Mouse (Mus musculus) T-helper 17 cell (primary cell): ENCODE measurements around the gene Olfr1122.
"Not testable (repeated sequence)": the region's sequence is repeated elsewhere in the genome, so short reads cannot be mapped to it uniquely, and the experiment has no call there.

Experiments used
- in situ Hi-C, 2 experiments: fragments of 300-600 bp; cut with MboI, MseI; formaldehyde crosslinking; loops; 1 replicate in 1 of 2; 2 replicates in 1 of 2; pipeline ENCODE4 v1.15.1; 2025; ENCODE audit warnings: high pct_unique_total_duplicates in 2 of 2

Olfr1122 gene

DNA sequence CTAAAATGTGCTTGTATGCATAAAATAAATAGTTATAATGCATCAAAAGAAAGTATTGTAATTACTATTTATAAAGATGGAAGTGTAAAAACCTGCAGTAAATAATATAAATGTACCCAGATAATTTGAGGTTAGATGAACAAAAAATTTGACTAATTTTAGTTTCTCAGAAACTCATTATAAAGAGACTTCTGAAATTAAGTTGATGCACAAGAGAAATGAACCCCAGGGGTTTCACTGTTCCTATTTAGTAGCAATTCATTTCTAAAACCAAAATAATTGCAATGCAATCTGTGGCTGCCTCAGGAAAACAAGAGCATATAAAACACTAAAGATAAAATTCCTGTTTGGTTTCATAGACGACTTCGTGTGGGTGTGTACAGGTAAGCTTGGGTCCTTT, at the start of gene Olfr1122:
TSS of gene Olfr1122 (plus strand) at position 301 of the 400 bp plus-strand sequence.
- in situ Hi-C loops, result no loop called here

- in situ Hi-C loops, result no loop called here
These were observed 31.1 kb upstream of the Olfr1122 start, which contains the start of gene Olfr1120 for GRCm38 (mm10) chr2:87354515-87354914. Gene Olfr1120, plus strand, starts transcription at chr2:87354815.

- in situ Hi-C loops, result not testable (repeated sequence)
These were observed 25.5 kb upstream of the Olfr1122 start for GRCm38 (mm10) chr2:87360121-87360520.

GRCm38 (mm10) chr2:87369595-87369994, 16.1 kb upstream of the Olfr1122 start, which contains the start of gene Olfr1121:
Gene Olfr1121, plus strand, starts transcription at chr2:87369895.
- in situ Hi-C loops, result no loop called here

DNA sequence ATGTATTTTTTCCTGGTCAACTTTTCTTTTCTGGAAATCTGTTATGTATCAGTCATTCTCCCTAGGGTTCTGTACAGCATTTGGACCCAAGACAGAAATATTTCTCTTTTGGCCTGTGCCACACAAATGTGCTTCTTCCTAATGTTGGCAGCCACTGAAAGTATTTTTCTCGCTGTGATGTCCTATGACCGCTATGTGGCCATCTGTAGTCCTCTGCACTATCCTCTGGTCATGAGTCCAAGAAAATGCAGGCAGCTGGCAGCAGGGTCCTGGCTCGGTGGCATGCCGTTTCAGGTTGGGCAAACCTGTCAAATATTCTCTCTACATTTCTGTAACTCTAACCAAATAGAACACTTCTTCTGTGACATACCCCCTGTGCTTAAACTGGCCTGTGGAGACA, 13.9 kb upstream of the Olfr1122 start:
- in situ Hi-C loops, result no loop called here

DNA sequence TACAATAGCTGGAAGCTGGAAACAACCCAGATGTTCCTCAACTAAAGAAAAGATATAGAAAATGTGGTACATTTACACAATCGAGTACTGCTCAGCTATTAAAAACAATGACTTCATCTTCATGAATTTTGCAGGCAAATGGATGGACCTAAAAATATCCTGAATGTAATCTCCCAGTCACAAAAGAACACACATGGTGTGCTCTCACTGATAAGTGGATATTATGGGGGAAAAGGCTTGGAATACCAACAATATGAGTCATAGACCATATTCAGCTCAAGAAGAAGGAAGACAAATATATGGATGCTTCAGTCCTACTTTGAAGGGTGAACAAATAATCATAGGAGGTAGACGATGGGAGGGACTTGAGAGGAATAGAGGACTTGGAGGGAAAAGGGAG, 1.7 kb upstream of the Olfr1122 start:
- in situ Hi-C loops, result no loop called here

- in situ Hi-C loops, result not testable (repeated sequence)
These were observed 8.0 kb downstream of the Olfr1122 start for GRCm38 (mm10) chr2:87393605-87394004.

GRCm38 (mm10) chr2:87394686-87395085, 9.0 kb downstream of the Olfr1122 start:
- in situ Hi-C loops, result not testable (repeated sequence)

DNA sequence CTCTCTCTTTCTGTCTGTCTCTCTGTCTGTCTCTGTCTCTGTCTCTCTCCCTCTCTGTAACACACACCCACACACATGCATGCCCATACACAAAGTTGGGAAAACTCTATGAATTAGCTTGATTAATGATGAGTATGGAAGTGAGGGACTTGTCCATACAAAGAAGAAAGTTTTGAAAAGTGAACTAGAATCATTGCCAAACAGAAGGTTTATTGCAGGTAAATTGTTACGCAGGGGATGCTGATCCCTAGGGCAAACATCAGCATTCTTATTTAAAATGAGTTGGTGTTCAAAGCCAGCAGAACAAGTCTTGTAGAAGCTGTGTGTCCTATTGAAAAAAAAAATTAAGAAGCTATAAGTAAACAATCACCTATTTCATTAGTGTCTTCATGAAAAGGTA, 30.7 kb downstream of the Olfr1122 start, which contains the start of gene Olfr1123:
TSS of gene Olfr1123 (plus strand) at position 301 of the 400 bp plus-strand sequence.
- in situ Hi-C loops, result no loop called here

GRCm38 (mm10) chr2:87429975-87430374, 44.3 kb downstream of the Olfr1122 start, which contains the start of gene Olfr1124:
Gene Olfr1124, plus strand, starts transcription at chr2:87430275.
- in situ Hi-C loops, result loop anchor here in 1 of 2 experiments (10.0 kb wide), 1 partner anchor 1855 kb away; the partner anchor contains the start of gene Olfr996

DNA sequence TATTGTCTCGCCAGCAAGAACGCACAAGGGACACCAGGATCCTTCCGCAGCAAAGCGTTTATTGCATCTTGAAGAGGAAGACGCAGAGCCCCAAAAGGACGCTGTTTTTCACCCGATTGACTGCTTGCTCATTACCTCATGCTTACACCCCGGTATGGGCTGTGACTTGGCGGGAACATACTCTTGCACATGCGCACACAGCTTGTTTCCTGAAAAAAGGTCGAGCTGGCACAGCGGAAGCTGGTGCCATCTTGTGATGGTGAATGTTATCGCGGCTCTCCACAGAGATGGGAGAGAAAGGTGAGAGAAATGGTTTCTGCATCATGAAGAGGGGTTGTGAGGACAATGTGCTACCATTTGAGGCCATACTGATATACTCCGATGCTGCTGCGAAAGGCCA, 52.1 kb downstream of the Olfr1122 start:
- in situ Hi-C loops, result no loop called here
